In genomic region chr1:99959428-99959987, GRCm38 (mm10) we compare ENCODE assay signal across 17 mouse cellular contexts.
"Had no signal": no experiment of that assay in that cellular context is flagged by ENCODE, and none has a peak within 500 bp of the region (broad histone marks: within the 10 kb centered on the region; RNA-seq: fewer than 3 reads in every experiment).

No protein-coding gene starts in this region.

- H3K27ac ChIP-seq: liver, embryonic 15.5 days; lung, embryonic 15.5 days; macrophage; neural tube, embryonic 12.5 days; stomach, embryonic 15.5 days; stomach, postnatal 0 days had no signal

- DNase-seq: liver, postnatal 0 days; lung, adult 2 months; lung, postnatal 14 days; lung, postnatal 36 days; midbrain, embryonic 14.5 days; right cerebral cortex, postnatal 14 days; thymus, adult 2 months; thymus, postnatal 25 days; thymus, postnatal 4 days had no signal

- H3K27me3 ChIP-seq: liver, embryonic 15.5 days; lung, embryonic 15.5 days; megakaryocyte, embryonic 14.5 days; neural tube, embryonic 12.5 days; stomach, embryonic 15.5 days had no signal

- H3K9ac ChIP-seq: liver, embryonic 15.5 days; liver, postnatal 0 days; lung, embryonic 15.5 days; neural tube, embryonic 12.5 days; stomach, embryonic 15.5 days had no signal

- H3K4me3 ChIP-seq: liver, embryonic 15.5 days; lung, embryonic 15.5 days; megakaryocyte, embryonic 14.5 days; neural tube, embryonic 12.5 days; stomach, embryonic 15.5 days had no signal

- ATAC-seq: liver, postnatal 0 days; lung, postnatal 0 days had no signal

- H3K9me3 ChIP-seq: liver, embryonic 15.5 days; lung, embryonic 15.5 days; megakaryocyte, embryonic 14.5 days; neural tube, embryonic 12.5 days; stomach, embryonic 15.5 days had no signal

- H3K4me2 ChIP-seq: liver, embryonic 15.5 days; lung, embryonic 15.5 days; neural tube, embryonic 12.5 days; stomach, embryonic 15.5 days had no signal

- H3K36me3 ChIP-seq: liver, embryonic 15.5 days; lung, embryonic 15.5 days; neural tube, embryonic 12.5 days; stomach, embryonic 15.5 days had no signal

- H3K4me1 ChIP-seq: liver, embryonic 15.5 days; lung, embryonic 15.5 days; neural tube, embryonic 12.5 days; stomach, embryonic 15.5 days had no signal
